Mouse (Mus musculus) hindbrain, postnatal 0 days (tissue): ENCODE measurements around the gene Ak5. TPM values are rescaled to one million over a fixed set of nuclear protein-coding genes. Genes with fewer than 3 reads are reported as not detected.

Experiments
- ATAC-seq: fragments of 200-750 bp; cut with Nextera tagmentation; 2 replicates; pipeline ENCODE4 v1.8.0; 2017; ENCODE audit warnings: mild to moderate bottlenecking, moderate TSS enrichment, moderate library complexity
- DNase-seq: peaks from one replicate; pipeline ENCODE4 v3.0.0-alpha.2; 2015; ENCODE audit warnings: low spot score
- H3K27ac ChIP-seq: fragments of 300-500 bp; sonication (generic); 2 replicates; pipeline ENCODE4 v1.5.1; 2014; ENCODE audit warnings: mild to moderate bottlenecking
- H3K27me3 ChIP-seq: fragments of 300-500 bp; sonication (generic); 2 replicates; pipeline ENCODE4 v1.6.1; 2014; ENCODE audit warnings: low read length, mixed read lengths; ENCODE audit not compliant: insufficient read depth
- H3K36me3 ChIP-seq: fragments of 300-500 bp; sonication (generic); 2 replicates; pipeline ENCODE4 v1.6.1; 2014; ENCODE audit warnings: low read length, mixed read lengths; ENCODE audit not compliant: insufficient read depth
- H3K4me1 ChIP-seq: fragments of 300-500 bp; sonication (generic); 2 replicates; pipeline ENCODE4 v1.6.1; 2014; ENCODE audit warnings: antibody characterized with exemption, low read length, mixed read lengths; ENCODE audit not compliant: insufficient read depth
- H3K4me2 ChIP-seq: fragments of 300-500 bp; sonication (generic); 2 replicates; pipeline ENCODE4 v1.6.1; 2014; ENCODE audit warnings: low read depth, mild to moderate bottlenecking, low read length, moderate library complexity, mixed read lengths
- H3K4me3 ChIP-seq: fragments of 300-500 bp; sonication (generic); 2 replicates; pipeline ENCODE4 v1.5.1; 2014; ENCODE audit warnings: low read length
- H3K9ac ChIP-seq: fragments of 300-500 bp; sonication (generic); replicated peaks from 2 replicates; pipeline ENCODE4 v1.6.1; 2014; ENCODE audit warnings: mild to moderate bottlenecking, low read length, moderate library complexity, mixed read lengths
- H3K9me3 ChIP-seq: fragments of 300-500 bp; sonication (generic); 2 replicates; pipeline ENCODE4 v1.6.1; 2016; ENCODE audit warnings: low read length, mixed read lengths
- CTCF ChIP-seq: IDR thresholded peaks from 2 replicates; pipeline ENCODE4 v1.5.1; 2016; ENCODE audit warnings: antibody characterized with exemption, control low read depth, low read depth
- WGBS: fragments of 180-500 bp; shearing (Covaris S2); extraction: QIAGEN DNeasy Blood & Tissue Kit; methylation state at CpG from one replicate; pipeline ENCODE4 v1.1.7; 2014; 5-methylcytosine and 5-hydroxymethylcytosine counted together
- polyA plus RNA-seq: library from polyadenylated mRNA; unstranded; fragments of >200 nt; fragmentation: Nextera tagmentation; extraction: Ambion mirVana; gene quantifications from 2 replicates; pipeline ENCODE4 v1.2.1, GENCODE M21; 2015
- total RNA-seq: library from RNA; depleted of rRNA; stranded (reverse); fragments of >200 nt; gene quantifications from 2 replicates; pipeline ENCODE4 v1.2.3, GENCODE M21; 2014

Gene Ak5
- total and polyA plus RNA-seq, 2 experiments from 2014 or later = 14.8 to 18.8 TPM

GRCm38 (mm10) chr3:152569242-152569605 lies 98.9 kb downstream of the Ak5 start:
- 66% methylated on average over 6 of the region's 6 CpGs for WGBS

DNA sequence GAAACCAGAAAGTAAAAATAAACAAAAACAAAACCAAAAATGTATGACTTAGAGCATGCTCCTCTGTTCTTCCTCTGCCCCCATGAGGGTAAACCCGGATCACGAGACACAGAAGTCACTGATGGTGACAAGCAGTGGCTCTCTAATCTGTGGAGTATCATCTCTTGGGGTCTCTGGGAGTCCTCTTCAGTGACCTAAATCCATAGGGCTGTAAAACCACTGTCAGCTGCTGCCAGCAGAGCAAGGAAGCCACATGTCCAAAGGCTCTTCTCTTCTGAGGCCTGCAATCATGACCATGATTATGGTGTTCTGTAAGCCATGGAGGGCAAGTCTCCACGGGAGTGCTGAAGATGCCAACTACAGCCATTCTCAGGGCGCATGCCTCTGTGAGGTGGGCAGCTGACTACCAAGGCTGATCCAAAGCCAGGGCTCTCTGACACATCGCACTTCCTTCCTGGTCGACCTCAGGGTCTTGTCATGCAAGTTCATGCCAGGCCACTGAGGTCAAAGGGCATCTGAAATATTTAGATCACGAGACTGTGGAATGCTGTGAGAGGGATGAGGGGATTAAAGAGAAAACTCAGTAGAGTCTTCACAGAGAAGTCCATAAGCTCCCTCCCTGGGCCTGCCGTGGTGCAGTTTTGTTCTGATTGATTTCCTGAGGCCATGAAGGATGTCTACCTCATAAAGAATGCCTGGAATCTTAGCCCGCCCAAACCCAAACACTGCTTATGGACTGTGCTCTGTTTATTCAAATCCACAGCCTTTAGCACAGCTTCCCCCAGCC lies 99.5 kb downstream of the Ak5 start:
- Histone ChIP-seq H3K4me1 (no peaks in the 10 kb centered on the region), H3K9ac (no peak overlapping the region), H3K9me3 (no peaks in the 10 kb centered on the region), H3K4me2 (no peak overlapping the region), H3K27ac (no peak overlapping the region), H3K27me3 (no peaks in the 10 kb centered on the region), H3K4me3 (no peak overlapping the region), H3K36me3 (no peaks in the 10 kb centered on the region)
- ATAC-seq (no peak), DNase-seq (no peak)
- 74% methylated on average over 9 of the region's 9 CpGs for WGBS
- TF ChIP-seq CTCF = no peak

More at GRCm38 (mm10) chr3:152569242-152569605, 98.9 kb downstream of the Ak5 start:
- H3K9ac ChIP-seq = no peak overlapping the region
- no peaks in the 10 kb centered on the region for H3K27me3 ChIP-seq
- no peak for TF ChIP-seq CTCF
- H3K4me1 ChIP-seq = no peaks in the 10 kb centered on the region
- ATAC-seq (no peak), DNase-seq (no peak)
- no peaks in the 10 kb centered on the region for H3K36me3 ChIP-seq
- H3K4me2 ChIP-seq = no peak overlapping the region
- no peaks in the 10 kb centered on the region for H3K9me3 ChIP-seq
- no peak overlapping the region for H3K4me3 ChIP-seq
- no peak overlapping the region for H3K27ac ChIP-seq

DNA sequence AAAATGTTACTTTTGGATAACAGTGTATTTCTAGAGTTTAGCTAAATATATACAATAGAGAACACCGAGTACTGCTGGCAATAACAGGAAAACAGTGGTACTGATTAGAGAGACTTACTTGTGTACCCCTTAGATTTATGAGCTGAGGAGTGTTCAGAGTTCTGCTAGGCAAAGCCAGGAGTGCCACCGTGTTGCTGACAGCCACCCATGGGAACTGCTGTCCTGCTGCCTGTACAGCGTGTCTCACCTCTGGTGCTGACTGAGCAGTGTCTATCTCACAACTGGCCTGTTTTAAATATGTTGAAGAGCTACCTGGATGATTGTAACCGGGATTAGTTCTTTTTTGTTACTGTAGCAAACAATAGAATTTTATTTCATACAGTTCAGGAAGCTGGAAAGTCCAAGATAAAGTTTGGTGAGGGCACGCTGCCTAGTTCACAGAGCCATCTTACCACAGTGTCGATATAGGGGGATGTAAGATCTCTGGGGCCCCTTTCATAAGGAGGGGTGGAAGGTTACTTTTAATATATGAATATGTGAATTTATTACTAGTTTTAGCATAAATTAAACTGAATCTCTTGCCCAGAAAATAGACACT lies 103.5 kb downstream of the Ak5 start:
- TF ChIP-seq CTCF = no peak
- DNase-seq (no peak), ATAC-seq (no peak)
- no peaks in the 10 kb centered on the region for H3K36me3 ChIP-seq
- no peak overlapping the region for H3K4me3 ChIP-seq
- WGBS = 77% methylated on average over 6 of the region's 6 CpGs
- no peaks in the 10 kb centered on the region for H3K4me1 ChIP-seq
- H3K4me2 ChIP-seq = no peak overlapping the region
- H3K9me3 ChIP-seq = no peaks in the 10 kb centered on the region
- no peaks in the 10 kb centered on the region for H3K27me3 ChIP-seq
- no peak overlapping the region for H3K27ac ChIP-seq
- no peak overlapping the region for H3K9ac ChIP-seq

- TF ChIP-seq CTCF = no peak
- no peak overlapping the region for H3K9ac ChIP-seq
- no peak overlapping the region for H3K4me2 ChIP-seq
- no peak for ATAC-seq
- no peaks in the 10 kb centered on the region for H3K4me1 ChIP-seq
- H3K9me3 ChIP-seq = no peaks in the 10 kb centered on the region
- H3K27ac ChIP-seq = no peak overlapping the region
- H3K4me3 ChIP-seq = no peak overlapping the region
- no peaks in the 10 kb centered on the region for H3K27me3 ChIP-seq
- no peaks in the 10 kb centered on the region for H3K36me3 ChIP-seq
- no peak for DNase-seq
These were observed 104.3 kb downstream of the Ak5 start for GRCm38 (mm10) chr3:152563833-152564232.

DNA sequence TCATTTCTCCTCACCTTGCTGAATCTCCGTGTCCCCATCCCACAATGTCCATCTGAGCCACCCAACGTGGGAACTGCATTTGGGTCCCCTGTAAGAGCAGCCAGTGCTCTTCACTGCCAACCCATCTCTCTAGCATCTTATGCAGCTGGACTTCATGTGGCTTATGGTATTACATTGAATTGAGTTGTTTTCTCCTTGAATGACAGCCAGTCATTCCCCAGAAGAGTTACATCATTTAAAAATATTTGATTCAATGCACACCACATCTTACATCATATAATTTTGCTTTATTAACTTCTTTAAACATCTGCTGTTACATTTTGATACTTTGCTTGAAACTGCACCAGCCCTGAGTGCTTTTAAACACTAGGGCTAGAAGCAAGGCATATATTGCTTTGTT lies 106.5 kb downstream of the Ak5 start:
- H3K4me1 ChIP-seq = no peaks in the 10 kb centered on the region
- no peaks in the 10 kb centered on the region for H3K27me3 ChIP-seq
- H3K27ac ChIP-seq = no peak overlapping the region
- no peak overlapping the region for H3K4me3 ChIP-seq
- no peak overlapping the region for H3K4me2 ChIP-seq
- no peak for DNase-seq
- no peak for TF ChIP-seq CTCF
- no peak overlapping the region for H3K9ac ChIP-seq
- H3K36me3 ChIP-seq = no peaks in the 10 kb centered on the region
- WGBS = 80% methylated on average over 2 of the region's 2 CpGs
- no peak for ATAC-seq
- H3K9me3 ChIP-seq = no peaks in the 10 kb centered on the region

- Histone ChIP-seq H3K4me1 (no peaks in the 10 kb centered on the region), H3K4me2 (no peak overlapping the region), H3K27me3 (no peaks in the 10 kb centered on the region), H3K9ac (no peak overlapping the region), H3K27ac (no peak overlapping the region), H3K36me3 (no peaks in the 10 kb centered on the region), H3K4me3 (no peak overlapping the region), H3K9me3 (no peaks in the 10 kb centered on the region)
- 80% methylated on average over 4 of the region's 4 CpGs for WGBS
- no peak for ATAC-seq
- no peak for DNase-seq
- TF ChIP-seq CTCF = no peak
These were observed 108.9 kb downstream of the Ak5 start for GRCm38 (mm10) chr3:152559295-152559694.

GRCm38 (mm10) chr3:152558106-152558505 lies 110.1 kb downstream of the Ak5 start:
- DNase-seq (no peak), ATAC-seq (no peak)
- Histone ChIP-seq H3K36me3 (no peaks in the 10 kb centered on the region), H3K9me3 (no peaks in the 10 kb centered on the region), H3K27ac (no peak overlapping the region), H3K9ac (no peak overlapping the region), H3K27me3 (no peaks in the 10 kb centered on the region), H3K4me2 (no peak overlapping the region), H3K4me1 (no peaks in the 10 kb centered on the region), H3K4me3 (no peak overlapping the region)
- no peak for TF ChIP-seq CTCF
- 66% methylated on average over 10 of the region's 10 CpGs for WGBS
